Mouse (Mus musculus) layer of hippocampus, adult 2 months (tissue): ENCODE results near the gene Tmem150c. TPM values are rescaled to one million over a fixed set of nuclear protein-coding genes. Genes with fewer than 3 reads are reported as not detected.

Experiments
- DNase-seq, 2 experiments: peaks; one replicate each; pipeline ENCODE4 v3.0.0; 2022; ENCODE audit warnings: low spot score in 2 of 2
- H3K27ac ChIP-seq: fragments of 200-600 bp; 2 replicates; pipeline ENCODE4 v1.8.1; 2022
- H3K4me3 ChIP-seq: fragments of 200-600 bp; 2 replicates; pipeline ENCODE4 v1.8.1; 2022; ENCODE audit warnings: mild to moderate bottlenecking
- CTCF ChIP-seq: fragments of 200-600 bp; conservative IDR thresholded peaks from 2 replicates; pipeline ENCODE4 v1.8.1; 2022; ENCODE audit warnings: antibody characterized with exemption, mild to moderate bottlenecking, moderate library complexity
- total RNA-seq, 2 experiments: library from RNA; stranded (reverse); gene quantifications; 2 replicates each; pipeline ENCODE4 v1.2.3; 2021

Tmem150c gene
- total RNA-seq, 2 experiments from 2014 or later, result 79.7 to 88.9 TPM

DNA sequence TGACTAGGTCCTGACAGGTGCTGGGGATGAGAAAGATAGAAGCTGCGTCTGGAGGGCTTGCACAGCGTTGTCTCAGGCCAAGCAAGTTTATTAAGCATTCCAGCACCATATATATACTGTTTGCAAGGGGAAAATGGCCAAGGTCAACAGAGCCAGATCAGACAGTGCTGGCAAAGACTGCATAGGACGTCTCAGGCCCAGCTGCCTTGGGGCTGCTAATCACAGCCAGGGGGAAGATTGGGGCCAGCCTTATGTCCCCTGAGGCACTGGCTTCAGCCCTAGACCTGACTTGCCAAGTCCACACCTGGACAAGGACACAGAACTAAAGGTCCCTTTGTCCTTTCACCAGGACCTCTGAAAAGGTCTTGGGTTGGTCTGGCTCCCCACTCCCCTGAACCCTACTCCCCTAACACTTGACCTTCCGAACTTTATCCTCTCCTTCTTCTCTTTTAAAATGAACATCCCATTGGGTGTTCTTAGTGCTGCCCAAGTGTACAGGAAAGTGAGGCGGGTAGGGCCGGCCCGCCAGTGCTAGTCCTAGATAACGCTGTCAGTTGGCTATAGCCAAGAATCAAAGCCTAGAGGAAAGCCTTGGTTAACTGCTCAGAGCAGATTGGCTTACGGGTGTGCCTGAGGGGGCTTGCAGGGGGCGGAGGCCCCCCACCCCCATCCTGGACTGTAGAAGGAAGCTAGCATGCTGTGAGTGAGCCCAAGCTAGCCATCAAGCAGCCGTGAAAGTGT, 104.6 kb downstream of the Tmem150c start:
- no peak for TF ChIP-seq CTCF
- H3K4me3 ChIP-seq, result no peak overlapping the region
- no peak overlapping the region for H3K27ac ChIP-seq
- DNase-seq, result no peak

DNA sequence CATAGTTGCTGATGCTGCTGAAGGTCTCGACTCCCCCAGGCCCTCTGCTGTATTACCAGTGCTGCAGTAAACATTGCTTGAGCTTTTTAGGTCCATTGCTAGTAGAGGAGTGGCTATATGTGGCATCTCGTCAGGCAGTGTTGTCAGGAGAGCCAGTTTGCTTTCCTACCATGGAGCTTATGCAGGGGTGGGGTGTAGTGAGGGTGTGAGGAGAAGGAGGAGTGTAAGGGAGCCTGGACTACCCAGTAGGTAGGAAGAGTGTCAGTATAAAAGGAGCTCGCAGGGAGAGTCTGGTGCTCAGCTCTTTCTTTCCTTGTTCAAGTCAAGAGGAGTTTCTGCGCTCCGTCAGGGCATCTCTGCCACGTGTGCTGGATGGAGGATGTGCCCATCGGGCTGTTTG, 106.9 kb downstream of the Tmem150c start:
- H3K27ac ChIP-seq, result no peak overlapping the region
- DNase-seq, result no peak
- H3K4me3 ChIP-seq, result no peak overlapping the region
- TF ChIP-seq CTCF, result no peak

DNA sequence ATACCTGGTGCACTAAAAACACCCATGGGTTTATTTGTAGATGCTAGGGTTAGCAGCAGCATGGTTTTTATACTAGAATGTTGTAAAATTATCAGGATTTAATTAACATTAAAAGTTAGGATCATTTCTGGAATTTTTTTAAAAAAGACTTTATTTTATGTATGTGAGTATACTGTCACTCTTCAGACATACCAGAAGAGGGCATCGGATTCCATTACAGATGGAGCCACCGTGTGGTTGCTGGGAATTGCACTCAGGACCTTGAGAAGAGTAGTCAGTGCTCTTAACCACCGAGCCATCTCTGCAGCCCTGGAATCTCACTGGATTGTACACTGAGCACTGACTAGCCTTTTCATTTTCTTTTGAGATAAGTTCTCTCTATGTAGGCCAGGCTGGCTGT, 109.7 kb downstream of the Tmem150c start:
- peak; percentile 56 for TF ChIP-seq CTCF
- H3K27ac ChIP-seq, result no peak overlapping the region
- no peak for DNase-seq
- no peak overlapping the region for H3K4me3 ChIP-seq

DNA sequence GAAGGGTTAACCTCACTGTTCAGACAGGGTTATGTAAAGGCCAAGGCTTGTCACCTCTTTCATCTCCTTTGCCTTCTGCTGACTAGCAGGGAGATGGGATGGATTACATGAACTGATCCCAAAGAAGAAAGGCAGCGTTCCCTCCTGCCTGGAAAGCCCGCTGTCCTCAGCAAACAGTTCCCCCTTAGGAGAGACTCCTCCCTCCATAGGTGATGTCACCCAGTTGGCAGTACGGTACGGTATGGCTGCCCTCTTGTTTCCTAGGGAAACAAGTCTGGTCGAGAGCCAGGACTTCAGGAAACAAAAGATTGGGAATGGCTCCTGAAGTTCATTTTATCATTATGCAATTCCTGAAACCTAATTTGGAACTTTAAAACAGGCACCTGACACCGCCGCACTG, 111.7 kb downstream of the Tmem150c start:
- Histone ChIP-seq H3K4me3 (no peak overlapping the region), H3K27ac (no peak overlapping the region)
- no peak for DNase-seq
- no peak for TF ChIP-seq CTCF

DNA sequence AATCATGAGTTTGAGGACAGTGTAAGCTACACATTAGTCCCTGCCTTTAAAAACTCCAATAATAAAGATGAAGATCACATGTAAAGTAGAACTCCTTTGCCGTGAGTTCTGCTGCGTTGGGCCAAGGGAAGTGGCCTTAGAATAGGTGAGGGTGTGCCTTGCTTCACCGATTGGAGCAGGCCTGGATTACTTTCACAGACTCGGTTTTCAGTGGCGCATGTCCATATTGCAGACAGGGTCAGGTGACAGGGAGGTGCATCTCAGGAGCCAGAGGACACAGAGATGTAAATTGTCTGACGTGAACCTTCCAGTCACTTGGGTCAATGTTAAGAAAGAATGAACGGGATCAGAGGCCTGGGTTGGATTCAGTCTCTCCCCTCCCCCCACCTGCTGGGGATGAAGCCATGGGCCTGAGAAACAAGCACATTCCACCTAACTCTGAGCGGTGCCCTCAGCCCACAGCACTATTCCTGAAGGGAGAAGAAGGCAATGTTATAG, 112.4 kb downstream of the Tmem150c start:
- Histone ChIP-seq H3K4me3 (no peak overlapping the region), H3K27ac (no peak overlapping the region)
- no peak for TF ChIP-seq CTCF
- DNase-seq, result no peak

DNA sequence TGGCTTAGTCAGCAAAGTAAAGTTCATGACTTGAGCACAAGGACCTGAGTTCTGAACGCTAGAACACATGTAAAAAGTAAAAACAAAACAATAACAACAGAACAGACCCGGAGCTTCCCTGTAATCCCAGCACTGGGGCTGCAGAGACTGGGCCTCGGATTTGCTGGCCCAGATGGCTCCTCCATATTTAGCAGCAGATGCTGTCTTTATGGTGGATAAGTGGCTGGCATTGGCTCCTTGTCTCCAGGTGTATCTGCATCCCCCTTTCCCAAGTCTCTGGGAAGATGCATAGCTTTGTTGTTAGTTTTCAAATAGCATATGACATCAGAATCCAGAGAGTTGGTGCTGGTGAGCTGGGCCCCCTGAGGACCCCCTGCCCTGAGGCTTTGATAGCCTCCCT, 113.5 kb downstream of the Tmem150c start:
- Histone ChIP-seq H3K4me3 (no peak overlapping the region), H3K27ac (no peak overlapping the region)
- peak in 1 of 2 experiments; percentile 17 for DNase-seq
- no peak for TF ChIP-seq CTCF

DNA sequence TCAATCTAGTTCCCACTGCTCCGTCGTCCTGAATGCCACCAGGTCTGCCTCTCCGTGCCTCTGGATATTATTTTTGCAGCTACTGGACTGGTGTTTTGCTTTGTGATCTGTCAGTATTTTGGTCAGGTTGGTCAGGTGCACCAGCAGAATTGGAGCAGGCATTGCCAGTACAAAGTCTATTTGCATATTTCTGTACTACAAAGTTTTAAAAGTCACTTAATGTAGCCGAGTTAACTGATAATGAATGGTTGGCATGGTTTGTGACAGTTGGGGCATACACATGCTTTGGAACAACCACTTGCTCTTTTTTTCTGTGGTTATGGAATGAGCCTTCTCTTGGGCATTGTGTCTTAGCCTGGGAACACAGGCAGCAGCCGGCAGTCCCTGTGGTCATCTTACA, 115.0 kb downstream of the Tmem150c start:
- Histone ChIP-seq H3K4me3 (no peak overlapping the region), H3K27ac (no peak overlapping the region)
- no peak for TF ChIP-seq CTCF
- no peak for DNase-seq

DNA sequence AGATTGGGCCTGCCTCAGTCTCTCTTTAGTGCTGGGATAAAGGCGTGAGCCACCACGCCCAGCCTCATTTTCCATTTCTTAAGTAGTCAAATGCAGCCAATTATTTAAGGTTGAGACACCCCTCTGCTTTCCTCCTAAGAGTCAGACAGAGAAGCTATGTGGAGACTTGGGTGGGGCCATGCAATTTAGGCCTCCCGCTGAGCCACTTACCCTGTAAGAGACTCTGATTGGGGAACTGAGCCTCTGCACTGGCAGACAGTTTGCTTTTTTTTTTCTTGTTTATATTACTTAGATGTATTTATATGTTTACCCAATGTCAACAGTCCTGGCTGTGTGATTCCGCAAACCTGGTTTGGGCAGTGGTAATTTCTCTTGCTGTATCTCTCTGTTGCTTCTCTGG, 115.6 kb downstream of the Tmem150c start:
- H3K27ac ChIP-seq, result peak overlapping the region; percentile 25; the same call in 1 of the 2 replicates
- no peak for DNase-seq
- TF ChIP-seq CTCF, result no peak
- no peak overlapping the region for H3K4me3 ChIP-seq

DNA sequence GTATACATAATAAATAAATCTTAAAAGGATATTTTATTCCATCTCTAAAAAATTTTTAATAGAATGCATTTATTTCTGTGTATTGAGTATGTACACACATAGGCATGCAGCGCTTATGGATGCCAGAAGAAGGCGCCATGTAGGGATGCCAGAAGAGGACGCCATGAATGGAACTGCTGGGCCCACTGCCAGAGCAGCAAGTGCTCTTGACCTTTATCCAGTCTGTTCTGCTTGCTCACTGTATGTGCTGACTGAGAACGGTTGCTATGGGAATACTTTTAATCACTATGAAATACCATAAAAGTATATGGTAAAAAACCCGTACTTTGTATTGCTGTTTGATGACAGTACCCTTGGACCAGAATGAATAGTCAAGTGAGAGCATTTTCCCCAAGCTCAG, 116.2 kb downstream of the Tmem150c start:
- Histone ChIP-seq H3K27ac (peak overlapping the region; percentile 25; the same call in 1 of the 2 replicates), H3K4me3 (no peak overlapping the region)
- TF ChIP-seq CTCF, result peak; percentile 59
- peak; percentile 40 to 54 for DNase-seq

DNA sequence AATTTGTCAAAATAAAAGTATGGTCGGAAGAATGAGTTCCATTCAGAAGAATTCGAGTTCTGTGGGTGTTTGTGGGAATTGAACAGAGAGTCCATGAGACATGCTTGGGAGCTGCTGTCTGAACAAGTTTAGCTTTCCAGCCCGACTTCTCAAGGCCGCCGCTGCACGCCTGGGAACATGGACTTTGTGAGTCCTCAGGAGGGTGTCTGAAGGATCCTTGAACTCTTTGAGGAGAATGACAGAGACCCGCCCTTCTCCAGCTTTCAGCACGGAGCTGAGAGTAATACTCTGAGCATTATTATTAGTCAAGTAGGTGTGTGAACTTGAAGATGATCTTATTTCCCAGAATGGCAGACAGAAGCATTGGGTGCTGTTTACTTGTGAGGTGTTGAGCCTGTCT, 117.1 kb downstream of the Tmem150c start:
- Histone ChIP-seq H3K27ac (no peak overlapping the region), H3K4me3 (no peak overlapping the region)
- no peak for DNase-seq
- TF ChIP-seq CTCF, result no peak

DNA sequence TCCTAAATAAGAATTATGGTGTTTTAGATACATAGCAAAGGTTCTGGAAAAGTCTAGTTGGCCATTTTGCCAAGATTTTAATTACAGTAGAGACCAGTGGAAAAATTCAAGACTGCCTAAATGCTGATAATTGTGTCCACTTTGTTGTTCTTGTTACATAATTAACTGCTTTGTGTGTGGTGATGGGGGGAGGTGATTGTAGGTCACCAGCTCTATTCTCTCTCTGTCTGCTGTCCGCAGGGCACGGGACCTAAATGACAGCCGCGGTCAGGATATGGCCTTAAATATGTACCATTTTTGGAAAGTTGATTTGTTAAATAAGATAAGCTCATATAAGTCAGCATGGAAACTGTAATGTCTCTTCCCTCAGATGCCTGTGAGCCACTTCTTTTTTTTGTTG, 118.3 kb downstream of the Tmem150c start:
- H3K27ac ChIP-seq, result peak overlapping the region; percentile 100; the same call in 1 of the 2 replicates
- peak overlapping the region; percentile 95 for H3K4me3 ChIP-seq
- no peak for TF ChIP-seq CTCF
- DNase-seq, result no peak

DNA sequence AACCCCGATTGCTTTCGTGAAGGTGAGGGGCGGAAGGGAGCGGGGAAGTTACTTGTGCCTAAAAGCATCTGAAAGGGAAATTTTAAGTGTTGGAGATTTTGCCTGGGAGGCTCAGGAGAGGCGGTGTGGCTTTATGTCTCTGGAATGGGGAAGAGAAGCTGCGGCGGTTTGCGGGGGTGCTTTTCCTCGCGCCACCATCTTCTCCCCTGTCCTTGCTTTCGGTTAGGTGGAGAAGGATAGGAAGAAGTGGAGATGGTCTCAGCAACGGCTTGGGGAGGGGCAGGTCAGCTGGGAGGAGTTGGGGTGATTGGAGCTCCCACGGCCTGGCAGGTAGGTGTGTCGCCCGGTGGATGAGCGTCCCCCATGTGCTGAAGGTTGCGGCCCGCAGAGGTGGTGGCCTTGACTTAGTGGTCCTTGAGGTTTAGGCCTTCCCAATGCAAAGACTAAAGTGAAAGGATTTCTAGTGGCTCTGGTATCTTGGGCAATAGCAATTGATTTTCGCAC, 119.3 kb downstream of the Tmem150c start:
- peak; percentile 23 to 28 for DNase-seq
- H3K27ac ChIP-seq, result peak overlapping the region; percentile 100
- TF ChIP-seq CTCF, result no peak
- peak overlapping the region; percentile 95 for H3K4me3 ChIP-seq

DNA sequence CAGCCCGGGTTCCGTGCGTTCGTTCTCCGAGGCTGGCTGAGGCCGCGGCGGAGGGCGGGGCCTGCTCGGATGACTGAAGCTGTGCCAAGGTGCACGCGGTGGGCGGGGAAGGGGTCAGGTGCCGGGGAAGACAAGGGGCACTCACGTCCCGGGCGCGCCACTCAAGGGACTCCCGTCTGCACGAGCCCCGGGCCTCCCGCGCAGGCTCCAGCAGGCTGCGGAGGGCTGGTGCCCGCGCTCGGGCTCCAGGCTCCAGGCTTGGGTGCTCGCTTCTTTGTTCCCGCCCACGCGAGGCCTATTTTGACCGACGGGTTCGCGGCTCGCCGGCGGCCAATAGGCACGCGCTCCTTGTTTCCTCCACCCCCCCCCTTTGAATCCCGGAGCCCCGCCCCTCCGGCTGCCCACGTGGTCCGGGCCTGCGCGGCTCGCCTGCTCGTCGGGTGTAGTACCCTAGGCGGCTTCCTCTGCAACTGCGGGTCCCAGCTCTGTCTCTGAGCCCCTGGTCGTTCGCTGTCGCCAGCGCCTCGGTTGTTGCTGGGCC, 119.9 kb downstream of the Tmem150c start, which contains the start of the genes Hnrnpdl and Enoph1:
Hnrnpdl (minus strand) TSS at position 63 of the 541 bp plus-strand sequence.
Enoph1 (plus strand) TSS at position 384 of the 541 bp plus-strand sequence.
- TF ChIP-seq CTCF, result peak; percentile 46
- DNase-seq, result peak; percentile 93 to 94
- Histone ChIP-seq H3K27ac (peak within 1 kb of the TSS; percentile 100), H3K4me3 (peak within 1 kb of the TSS; percentile 95)
